ENCODE assay signal across 9 mouse cellular contexts in genomic region chr13:113870403-113870802, GRCm38 (mm10).
A peak's percentile ranks its signal among the peaks of the same experiment; 100 is the strongest.
DNase-seq lines count a peak whose midpoint lies in the region; ATAC-seq and TF ChIP-seq lines count a peak whose summit lies in the region.
"Had no signal": no experiment of that assay in that cellular context is flagged by ENCODE, and none has a peak within 500 bp of the region (broad histone marks: within the 10 kb centered on the region; RNA-seq: fewer than 3 reads in every experiment).

No protein-coding gene starts in this region.

- ATAC-seq in inflammation-experienced regulatory T-cells, adult 6 months = peak; percentile 91

- H3K27ac ChIP-seq in gastrocnemius, adult 2 months = peak overlapping the region; percentile 60

- intact Hi-C loops in gastrocnemius, adult 2 months (cut with DNase I) = no loop called here

- H3K4me3 ChIP-seq in gastrocnemius, adult 2 months = peak overlapping the region; percentile 56
- H3K4me3 ChIP-seq: myocyte had no signal

- TF ChIP-seq CTCF in gastrocnemius, adult 2 months (IDR thresholded peaks at IDR 0.05) = no peak

- DNase-seq in gastrocnemius, adult 2 months = no peak
- DNase-seq in gastrocnemius, postnatal 25 days = no peak
- DNase-seq in B cell, adult 2 months = peak; percentile 63 to 66
- peak; percentile 12 to 24 for DNase-seq in monocyte, adult 2 months (ENCODE audit: low read depth in 1 of 2, low spot score in 2 of 2)
- DNase-seq in yolk sac, embryonic 10.5 days (ENCODE audit: low spot score) = no peak
- DNase-seq in adipocyte (ENCODE audit: low spot score) = no peak
- no peak for DNase-seq in gastrocnemius, adult 18-20 months (ENCODE audit: low spot score)

Comparison
In these comparisons a context has a peak if more than half of its experiments do, and no peak if none do; other contexts are left out.
1. DNase-seq: peak in B cell, adult 2 months (2 of 2) and monocyte, adult 2 months (2 of 2); none in gastrocnemius, adult 2 months (single experiment), gastrocnemius, postnatal 25 days (single experiment), yolk sac, embryonic 10.5 days (single experiment), adipocyte (single experiment) and gastrocnemius, adult 18-20 months (single experiment).